Mouse (Mus musculus) CH12.LX (cell line): ENCODE measurements at regions not wholly inside any gene's neighbourhood (a gene's known extent, or its start where the extent isn't known, plus 50 kb on each side); places are given as distances from the start of the nearest gene placed in this dataset.

Experiments used
- DNase-seq: peaks from one replicate; pipeline ENCODE4 v3.0.0-alpha.2; 2013; ENCODE audit errors: extremely low read depth
- H3K27ac ChIP-seq: 2 replicates; pipeline ENCODE4 v1.5.1; 2012; ENCODE audit warnings: low read depth, mild to moderate bottlenecking, control low read depth, moderate library complexity; ENCODE audit not compliant: insufficient read depth
- H3K27me3 ChIP-seq: replicated peaks from 2 replicates; pipeline ENCODE3; 2012; ENCODE audit warnings: inconsistent platforms
- H3K36me3 ChIP-seq, 2 experiments: replicated peaks in 1 of 2; 2 replicates each; pipeline versions ENCODE3 to v1.6.1; 2012; ENCODE audit warnings: inconsistent platforms in 1 of 2, low read length in 1 of 2, mild to moderate bottlenecking in 1 of 2, mixed read lengths in 1 of 2, moderate library complexity in 1 of 2; ENCODE audit not compliant: control insufficient read depth in 1 of 2, insufficient read depth in 1 of 2
- H3K4me1 ChIP-seq, 2 experiments: 2 replicates each; pipeline ENCODE4 v1.6.1; 2012; ENCODE audit warnings: inconsistent platforms in 1 of 2, moderate library complexity in 1 of 2; ENCODE audit not compliant: insufficient read depth in 2 of 2, control insufficient read depth in 1 of 2
- H3K4me2 ChIP-seq: 2 replicates; pipeline ENCODE4 v1.6.1; 2012; ENCODE audit warnings: low read depth, mild to moderate bottlenecking, control low read depth; ENCODE audit not compliant: poor library complexity, insufficient read depth, severe bottlenecking
- H3K4me3 ChIP-seq, 3 experiments: fragments of 150-350 bp in 1 of 3; sonication (generic) in 1 of 3; replicated peaks in 1 of 3; 2 replicates each; pipeline versions ENCODE3 to v1.5.1; 2011 to 2012; ENCODE audit warnings: low read depth in 2 of 3, low read length in 2 of 3, mild to moderate bottlenecking in 2 of 3, moderate library complexity in 2 of 3, control low read depth in 1 of 3, improper control_type of control experiment in 1 of 3, inconsistent platforms in 1 of 3, mixed read lengths in 1 of 3; ENCODE audit not compliant: poor library complexity in 1 of 3
- H3K79me2 ChIP-seq: replicated peaks from 2 replicates; pipeline ENCODE4 v1.6.1; 2012; ENCODE audit warnings: mild to moderate bottlenecking, moderate library complexity; ENCODE audit not compliant: control insufficient read depth, poor library complexity, insufficient read depth, severe bottlenecking; ENCODE audit errors: extremely low read depth
- H3K9ac ChIP-seq: 2 replicates; pipeline ENCODE4 v1.6.1; 2012; ENCODE audit warnings: low read depth, mild to moderate bottlenecking, control low read depth, moderate library complexity; ENCODE audit not compliant: insufficient read depth
- H3K9me3 ChIP-seq: replicated peaks from 2 replicates; pipeline ENCODE3; 2012; ENCODE audit warnings: low read length, inconsistent platforms, mixed read lengths
- CHD1 ChIP-seq: IDR thresholded peaks from 2 replicates; pipeline ENCODE4 v1.6.1; 2012; ENCODE audit warnings: low read depth, low read length, improper control_type of control experiment, inconsistent platforms
- CHD2 ChIP-seq: IDR thresholded peaks from 2 replicates; pipeline ENCODE4 v1.6.1; 2011; ENCODE audit warnings: low read length, improper control_type of control experiment
- E2F4 ChIP-seq: IDR thresholded peaks from 2 replicates; pipeline ENCODE4 v1.6.1; 2011; ENCODE audit warnings: low read depth, low read length, improper control_type of control experiment; ENCODE audit not compliant: insufficient replicate concordance
- ETS1 ChIP-seq: conservative IDR thresholded peaks from 2 replicates; pipeline ENCODE4 v1.6.1; 2012; ENCODE audit warnings: low read depth, mild to moderate bottlenecking, inconsistent platforms, low read length, improper control_type of control experiment, moderate library complexity
- GABPA ChIP-seq: IDR thresholded peaks from 2 replicates; pipeline ENCODE4 v1.6.1; 2012; ENCODE audit warnings: low read depth, low read length, improper control_type of control experiment, inconsistent platforms; ENCODE audit not compliant: insufficient replicate concordance
- JUN ChIP-seq: IDR thresholded peaks from 2 replicates; pipeline ENCODE4 v1.6.1; 2011; ENCODE audit warnings: low read depth, mild to moderate bottlenecking, low read length, improper control_type of control experiment, moderate library complexity; ENCODE audit not compliant: insufficient read depth
- JUND ChIP-seq: conservative IDR thresholded peaks from 2 replicates; pipeline ENCODE4 v1.6.1; 2011; ENCODE audit warnings: low read depth, low read length, improper control_type of control experiment
- MAFK ChIP-seq: IDR thresholded peaks from 2 replicates; pipeline ENCODE4 v1.6.1; 2011; ENCODE audit warnings: low read length, improper control_type of control experiment; ENCODE audit not compliant: insufficient replicate concordance
- MAX ChIP-seq: IDR thresholded peaks from 2 replicates; pipeline ENCODE4 v1.6.1; 2011; ENCODE audit warnings: low read length, improper control_type of control experiment
- MAZ ChIP-seq: IDR thresholded peaks from 2 replicates; pipeline ENCODE4 v1.6.1; 2012; ENCODE audit warnings: low read depth, mild to moderate bottlenecking, inconsistent platforms, low read length, improper control_type of control experiment, moderate library complexity
- MEF2A ChIP-seq: IDR thresholded peaks from 2 replicates; pipeline ENCODE4 v1.6.1; 2014; ENCODE audit warnings: low read depth, mild to moderate bottlenecking, inconsistent platforms, low read length, improper control_type of control experiment, borderline replicate concordance
- MXI1 ChIP-seq: IDR thresholded peaks from 2 replicates; pipeline ENCODE4 v1.6.1; 2011; ENCODE audit warnings: mild to moderate bottlenecking, low read depth, low read length, improper control_type of control experiment
- MYC ChIP-seq: IDR thresholded peaks from 2 replicates; pipeline ENCODE4 v1.6.1; 2011; ENCODE audit warnings: low read depth, mild to moderate bottlenecking, improper control_type of control experiment, low read length
- NRF1 ChIP-seq: IDR thresholded peaks from 2 replicates; pipeline ENCODE4 v1.6.1; 2014; ENCODE audit warnings: low read depth, mild to moderate bottlenecking, inconsistent platforms, low read length, improper control_type of control experiment, moderate library complexity
- POLR2A ChIP-seq: IDR thresholded peaks from 2 replicates; pipeline ENCODE4 v1.6.1; 2011; ENCODE audit warnings: low read depth, mild to moderate bottlenecking, improper control_type of control experiment, low read length
- POLR2AphosphoS2 ChIP-seq: IDR thresholded peaks from 2 replicates; pipeline ENCODE4 v1.6.1; 2011; ENCODE audit warnings: low read depth, low read length, improper control_type of control experiment
- RAD21 ChIP-seq: IDR thresholded peaks from 2 replicates; pipeline ENCODE4 v1.6.1; 2011; ENCODE audit warnings: low read depth, mild to moderate bottlenecking, low read length, improper control_type of control experiment, moderate library complexity
- RCOR1 ChIP-seq: conservative IDR thresholded peaks from 2 replicates; pipeline ENCODE4 v1.6.1; 2012; ENCODE audit warnings: low read depth, mild to moderate bottlenecking, inconsistent platforms, low read length, improper control_type of control experiment
- TBP ChIP-seq: conservative IDR thresholded peaks from 2 replicates; pipeline ENCODE4 v1.6.1; 2011; ENCODE audit warnings: low read depth, low read length, improper control_type of control experiment
- TCF12 ChIP-seq: IDR thresholded peaks from 2 replicates; pipeline ENCODE4 v1.6.1; 2014; ENCODE audit warnings: low read depth, mild to moderate bottlenecking, inconsistent platforms, low read length, improper control_type of control experiment
- UBTF ChIP-seq: IDR thresholded peaks from 2 replicates; pipeline ENCODE4 v1.6.1; 2012; ENCODE audit warnings: low read depth, mild to moderate bottlenecking, inconsistent platforms, low read length, improper control_type of control experiment, moderate library complexity
- ZC3H11A ChIP-seq: IDR thresholded peaks from 2 replicates; pipeline ENCODE4 v1.6.1; 2012; ENCODE audit warnings: low read depth, mild to moderate bottlenecking, inconsistent platforms, low read length, improper control_type of control experiment
- ZKSCAN1 ChIP-seq: IDR thresholded peaks from 2 replicates; pipeline ENCODE4 v1.6.1; 2012; ENCODE audit warnings: low read depth, inconsistent platforms, low read length, improper control_type of control experiment, borderline replicate concordance
- ZMIZ1 ChIP-seq: IDR thresholded peaks from 2 replicates; pipeline ENCODE4 v1.6.1; 2012; ENCODE audit warnings: low read depth, mild to moderate bottlenecking, inconsistent platforms, low read length, improper control_type of control experiment
- ZNF384 ChIP-seq: IDR thresholded peaks from 2 replicates; pipeline ENCODE4 v1.6.1; 2012; ENCODE audit warnings: low read depth, low read length, improper control_type of control experiment, inconsistent platforms
- dilution Hi-C: fragments of 300-500 bp; cut with MboI; formaldehyde crosslinking; loops from 2 replicates; pipeline ENCODE4 v1.14.3; 2020; ENCODE audit warnings: low sequenced_read_pairs; ENCODE audit not compliant: extremely low pct_unique_long_range_greater_than_20kb, extremely low pct_ligation_motif_present
- in situ Hi-C: fragments of 300-500 bp; cut with MboI; formaldehyde crosslinking; loops from 3 replicates; pipeline ENCODE4 v1.14.3; 2019; ENCODE audit warnings: low sequenced_read_pairs, low pct_ligation_motif_present, low pct_unique_long_range_greater_than_20kb, mixed read lengths

DNA sequence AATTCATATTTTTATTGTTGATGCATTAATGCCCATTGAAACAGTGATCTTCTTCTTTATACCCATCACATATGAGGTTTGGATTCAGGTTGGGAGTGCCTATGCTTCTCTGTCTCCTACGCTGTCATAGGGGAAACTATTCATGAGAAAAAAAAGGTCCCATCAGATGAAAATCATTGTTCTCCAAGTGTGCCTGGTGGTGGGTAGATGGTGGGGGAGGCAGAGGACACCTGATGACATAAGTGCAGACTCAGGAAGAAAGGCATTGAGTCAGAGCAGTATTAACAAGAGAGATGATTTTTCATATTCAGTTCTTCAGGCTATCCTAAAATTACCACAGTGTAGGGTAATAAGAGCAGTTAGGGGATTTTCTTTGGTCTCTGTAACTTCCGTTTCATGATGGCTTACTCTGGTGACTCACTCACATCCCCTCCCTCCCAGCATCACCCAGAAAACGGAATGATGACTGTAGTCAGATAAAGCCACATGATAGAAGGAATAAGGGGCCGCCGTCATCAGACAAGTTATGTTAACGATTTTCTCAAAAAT is 190.3 kb upstream of the Smarca2 start (continued):
- TF ChIP-seq POLR2AphosphoS2 (no peak), TBP (no peak), RAD21 (no peak), ETS1 (peak; percentile 77), MXI1 (no peak), ZNF384 (peak; percentile 52; the same call in 1 of the 2 replicates), MYC (no peak), CHD2 (no peak), RCOR1 (0 out of 2 replicates have a peak, but pooled peaks have one; percentile 23), TCF12 (no peak)

DNA sequence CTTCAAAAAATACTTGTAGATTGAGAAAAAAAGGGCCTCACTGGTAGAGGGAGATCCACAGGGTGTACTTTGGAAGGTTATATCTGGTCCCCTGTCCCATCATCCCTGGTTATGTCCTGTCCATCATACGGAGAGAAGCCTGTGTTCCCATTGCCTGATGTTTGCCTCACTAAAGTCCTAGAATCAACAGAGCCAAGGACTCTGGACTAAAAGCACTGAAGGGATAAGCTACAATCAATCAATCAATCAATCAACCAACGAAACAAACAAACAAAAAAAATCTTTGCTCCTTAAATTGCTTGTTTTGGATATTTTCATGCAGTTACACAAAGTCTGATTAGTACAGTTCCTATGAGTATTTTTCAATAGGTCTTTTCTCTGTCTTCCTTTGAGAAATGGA is 185.1 kb upstream of the Smarca2 start:
- Histone ChIP-seq H3K9ac (no peak overlapping the region), H3K4me3 (no peak overlapping the region)
- no peak for TF ChIP-seq GABPA
- TF ChIP-seq, all 38 proteins: peak for 0
- Histone ChIP-seq H3K27ac (no peak overlapping the region), H3K27me3 (no peaks in the 10 kb centered on the region), H3K9me3 (no peaks in the 10 kb centered on the region), H3K4me2 (no peak overlapping the region), H3K4me1 (peaks cover 0 to 10% of the 10 kb centered on the region in 2 experiments; a peak in 2 of 4 replicates), H3K36me3 (no peaks in the 10 kb centered on the region), H3K79me2 (no peaks in the 10 kb centered on the region)
- dilution Hi-C loops (no loop called here), in situ Hi-C loops (no loop called here)
- DNase-seq = no peak

DNA sequence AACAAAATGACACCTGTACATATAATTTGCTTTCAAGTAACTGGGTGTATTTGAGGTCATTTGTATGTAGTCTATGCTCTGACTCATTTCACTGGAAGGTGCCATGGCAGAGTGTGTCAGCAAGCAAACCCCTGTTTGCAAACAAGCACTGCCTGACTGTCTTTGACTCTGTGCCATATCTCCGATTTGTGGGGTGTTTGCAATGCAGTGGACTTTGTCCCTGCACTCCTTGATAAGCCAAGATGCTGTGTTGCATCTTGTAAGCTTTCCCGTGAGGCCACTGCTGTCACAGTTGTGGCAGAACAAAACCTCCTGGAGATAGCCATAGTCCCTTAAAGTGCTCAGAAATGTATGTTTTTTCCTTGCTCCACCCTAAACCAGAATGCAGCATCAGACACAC is 165.7 kb upstream of the Smarca2 start:
- H3K27ac ChIP-seq = no peak overlapping the region
- H3K4me3 ChIP-seq = no peak overlapping the region
- H3K4me1 ChIP-seq = no peaks in the 10 kb centered on the region
- H3K36me3 ChIP-seq = no peaks in the 10 kb centered on the region
- no peaks in the 10 kb centered on the region for H3K9me3 ChIP-seq
- H3K9ac ChIP-seq = no peak overlapping the region
- dilution Hi-C loops (no loop called here), in situ Hi-C loops (no loop called here)
- TF ChIP-seq ZC3H11A = no peak
- no peak for TF ChIP-seq MAX
- no peak for TF ChIP-seq JUND
- no peak for TF ChIP-seq E2F4
- TF ChIP-seq MXI1 = no peak
- no peak for TF ChIP-seq MAFK
- no peak for TF ChIP-seq NRF1
- no peak for TF ChIP-seq CHD2
- TF ChIP-seq UBTF = no peak
- TF ChIP-seq GABPA = no peak
- no peak for TF ChIP-seq MYC
- no peak for TF ChIP-seq ZKSCAN1
- no peak for TF ChIP-seq CHD1
- no peak for TF ChIP-seq MAZ
- no peak for TF ChIP-seq MEF2A
- no peak for TF ChIP-seq ZMIZ1
- TF ChIP-seq POLR2A = no peak
- no peak for TF ChIP-seq JUN
- no peak overlapping the region for H3K4me2 ChIP-seq
- H3K79me2 ChIP-seq = no peaks in the 10 kb centered on the region
- DNase-seq = no peak
- H3K27me3 ChIP-seq = no peaks in the 10 kb centered on the region
